Mouse (Mus musculus): Measurements from ENCODE around the gene Cog2.

Cog2 gene

DNA sequence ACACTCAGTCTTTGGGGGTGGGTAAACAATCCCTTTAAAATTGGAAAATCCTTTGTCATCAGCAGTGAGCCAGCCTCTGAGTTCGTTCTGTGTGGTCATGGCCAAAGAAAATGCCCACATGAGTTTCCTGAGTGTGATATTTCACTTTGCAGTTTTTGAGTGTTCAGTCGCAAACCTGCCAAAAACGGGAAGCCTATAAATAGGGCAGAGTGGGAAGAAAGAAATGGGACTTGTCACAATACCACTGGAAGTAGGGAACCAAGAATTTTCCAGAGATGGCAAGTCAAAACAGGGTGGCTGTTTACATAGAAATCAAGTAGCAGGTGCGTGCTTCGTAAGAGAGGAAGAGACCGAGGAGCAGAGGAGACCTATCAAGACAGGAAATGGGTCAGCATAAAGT lies 4.0 kb upstream of the Cog2 start:
- DNase-seq (ENCODE audit: low spot score in 2 of 2), result no peak

DNA sequence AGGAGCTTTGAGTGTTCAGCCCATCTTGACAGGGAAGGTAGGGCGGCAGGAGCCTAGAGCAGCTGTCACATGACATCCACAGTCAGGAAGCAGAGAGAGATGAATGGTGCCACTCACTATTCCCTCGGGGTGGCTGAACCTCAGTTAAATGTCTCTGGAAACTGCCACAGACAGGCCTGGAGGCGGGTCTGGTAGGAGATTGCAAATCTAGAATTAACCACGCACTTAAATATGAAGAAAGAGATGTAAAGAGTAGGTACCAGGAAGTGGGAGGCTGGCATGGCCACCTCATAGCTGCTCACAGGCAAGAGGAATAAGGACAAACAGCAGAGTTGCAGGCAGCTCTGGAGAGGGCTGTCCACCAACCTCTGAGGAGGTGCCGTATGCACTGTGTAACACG lies 3.4 kb upstream of the Cog2 start:
- DNase-seq (ENCODE audit: low spot score in 2 of 2), result no peak

DNA sequence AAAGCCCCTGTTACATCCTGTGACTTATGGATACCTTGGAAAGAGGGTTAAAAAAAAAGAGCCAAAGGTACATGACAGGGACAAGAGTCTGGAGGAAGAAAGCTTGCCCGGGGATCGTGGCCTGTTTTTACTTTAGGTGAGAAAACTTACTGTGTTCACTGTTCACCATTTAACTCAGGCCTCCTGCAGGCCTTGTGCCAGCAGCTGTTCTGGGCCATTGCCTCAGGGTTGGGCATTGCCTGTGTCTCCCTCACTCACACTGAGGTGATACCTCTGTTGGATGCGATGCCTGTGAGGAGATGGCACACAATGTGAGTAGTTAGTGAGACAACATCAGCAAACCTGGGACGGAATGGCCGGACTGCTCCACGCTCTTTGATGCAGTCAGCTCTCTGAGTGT lies 1.4 kb downstream of the Cog2 start:
- DNase-seq (ENCODE audit: low spot score in 2 of 2), result no peak

DNA sequence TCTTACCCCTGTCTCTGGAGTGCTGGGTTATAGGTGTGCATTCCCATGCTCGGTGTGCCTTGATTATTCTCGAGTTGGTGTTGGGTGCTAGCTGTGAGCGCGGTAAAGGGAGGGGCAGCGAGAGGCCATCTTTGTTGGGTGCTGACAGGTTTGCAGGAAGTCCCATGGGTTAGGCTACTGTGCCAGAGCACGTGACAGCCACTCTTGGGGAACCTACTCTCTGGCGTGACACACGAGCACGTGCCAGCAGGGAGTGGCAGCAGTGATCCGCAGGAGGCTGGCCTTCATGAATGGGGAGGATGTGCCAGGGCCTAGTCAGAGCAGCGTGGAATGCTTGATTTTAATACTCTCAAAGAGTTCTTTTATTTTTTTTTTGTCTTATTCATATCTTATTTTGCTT lies 5.7 kb downstream of the Cog2 start:
- DNase-seq (ENCODE audit: low spot score in 2 of 2), result no peak

DNA sequence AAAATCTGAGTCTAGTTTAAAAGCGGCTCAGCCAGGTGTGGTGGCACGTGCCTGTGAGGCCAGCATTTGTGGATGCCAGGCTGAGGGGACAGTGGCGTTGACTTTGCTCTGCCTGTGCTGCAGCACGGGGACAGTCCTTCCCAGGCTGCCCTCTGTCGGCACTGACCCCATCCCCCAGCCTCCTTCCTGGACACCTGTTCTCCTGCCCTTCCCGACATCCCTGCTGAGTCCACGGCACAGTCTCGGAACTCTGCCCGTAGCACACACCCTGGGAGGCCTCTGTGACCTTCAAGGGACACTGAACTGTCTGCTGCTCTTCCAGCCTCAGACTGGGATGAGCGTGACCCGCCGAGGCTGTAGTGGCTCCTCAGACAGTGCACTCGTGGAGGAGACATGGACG lies 9.5 kb downstream of the Cog2 start:
- no peak for DNase-seq (ENCODE audit: low spot score in 2 of 2)

DNA sequence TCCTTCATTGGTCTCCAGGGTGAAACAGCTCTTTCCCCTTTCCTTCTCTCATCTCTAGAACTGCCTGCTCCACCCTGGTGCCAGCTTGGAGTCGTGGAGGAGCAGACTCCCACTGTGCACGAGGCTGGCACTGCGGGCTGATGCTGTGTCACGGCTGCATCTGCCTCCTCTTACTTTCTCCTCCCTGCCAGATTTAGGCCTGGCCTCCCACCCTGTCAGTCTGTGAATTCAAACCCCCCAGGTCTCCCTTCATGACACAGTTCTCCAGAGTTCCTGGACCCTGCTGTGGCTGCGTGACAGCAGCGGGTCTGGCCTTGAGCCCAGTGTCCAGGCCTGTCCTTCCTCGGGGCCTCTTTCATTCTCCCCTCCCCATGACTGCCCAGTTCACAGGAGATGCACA lies 10.0 kb downstream of the Cog2 start:
- no peak for DNase-seq (ENCODE audit: low spot score in 2 of 2)

DNA sequence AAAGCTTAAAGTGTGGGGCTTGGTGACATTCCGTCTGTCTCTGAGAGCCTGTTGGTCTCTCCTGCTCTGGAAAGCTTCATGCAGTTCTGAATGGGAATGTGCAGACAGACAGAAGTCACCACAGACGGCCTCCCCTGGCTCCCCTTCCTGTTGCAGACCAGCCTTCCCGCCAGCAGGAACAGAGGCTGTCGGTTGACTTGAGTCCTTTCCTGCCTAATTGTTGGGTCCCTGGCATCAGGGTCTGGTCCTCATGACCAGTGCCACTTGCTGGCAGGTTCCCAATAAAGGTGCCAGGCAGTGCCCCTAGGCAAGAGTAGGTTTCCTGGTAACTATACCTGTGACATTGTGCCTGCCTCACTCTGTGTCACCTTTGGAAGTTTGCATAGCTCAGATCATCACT lies 10.4 kb downstream of the Cog2 start:
- no peak for DNase-seq (ENCODE audit: low spot score in 2 of 2)

DNA sequence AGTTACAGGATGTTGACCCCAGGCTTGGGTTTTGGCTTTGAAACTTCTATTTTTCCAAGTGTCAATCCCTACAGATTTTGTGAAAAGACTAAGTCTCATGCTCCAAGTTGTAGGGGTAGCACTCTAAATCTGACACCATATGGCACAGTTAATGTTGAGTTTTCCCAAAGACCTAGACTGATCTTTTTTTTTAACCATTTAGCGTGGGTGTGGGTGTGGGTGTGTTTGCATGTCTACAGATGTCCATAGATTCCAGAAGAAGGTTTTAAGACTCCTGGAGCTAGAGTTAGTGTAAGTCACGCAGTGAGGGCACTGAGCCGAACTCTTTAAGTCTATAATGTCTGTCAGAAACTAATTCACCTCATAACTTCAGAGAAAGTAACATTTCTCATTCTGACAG lies 12.1 kb downstream of the Cog2 start:
- DNase-seq (ENCODE audit: low spot score in 2 of 2), result no peak

DNA sequence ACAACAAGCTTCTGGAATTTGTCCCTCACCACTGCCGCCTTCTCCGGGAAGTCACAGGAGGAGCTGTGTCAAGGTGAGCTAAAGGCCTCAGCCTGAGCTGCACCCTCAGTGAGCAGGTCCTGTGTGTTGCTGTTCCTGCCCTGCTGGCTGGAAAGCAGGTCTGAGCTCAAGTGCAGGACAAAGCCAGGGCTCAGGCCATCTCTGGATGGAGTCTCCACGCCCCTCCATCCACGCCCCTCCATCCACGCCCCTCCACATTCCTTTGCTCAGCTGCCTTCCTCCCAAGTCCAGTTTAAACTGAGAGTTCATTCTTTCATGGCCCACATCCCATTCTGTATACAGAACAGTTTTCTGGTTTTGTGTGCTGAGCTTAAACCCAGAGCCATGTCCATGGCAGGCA lies 14.9 kb downstream of the Cog2 start:
- no peak for DNase-seq (ENCODE audit: low spot score in 2 of 2)

DNA sequence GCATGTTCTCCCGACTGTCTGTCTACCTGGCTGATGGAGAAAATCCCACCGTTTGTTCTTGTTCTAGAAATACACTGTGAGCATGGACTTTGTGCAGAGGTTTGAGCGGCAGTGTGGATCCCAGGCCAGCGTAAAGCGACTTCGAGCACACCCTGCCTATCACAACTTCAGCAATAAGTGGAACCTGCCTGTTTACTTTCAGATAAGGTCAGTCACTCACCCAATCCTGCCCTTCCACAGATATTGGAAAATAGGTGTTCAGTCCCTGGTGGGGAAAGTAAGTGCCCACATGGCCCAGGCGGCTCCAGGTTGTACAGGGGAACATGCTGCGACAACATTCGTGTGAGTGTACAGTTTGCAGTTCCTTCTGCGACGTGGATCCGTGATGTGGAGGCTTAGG lies 20.3 kb downstream of the Cog2 start:
- no peak for DNase-seq (ENCODE audit: low spot score in 2 of 2)

DNA sequence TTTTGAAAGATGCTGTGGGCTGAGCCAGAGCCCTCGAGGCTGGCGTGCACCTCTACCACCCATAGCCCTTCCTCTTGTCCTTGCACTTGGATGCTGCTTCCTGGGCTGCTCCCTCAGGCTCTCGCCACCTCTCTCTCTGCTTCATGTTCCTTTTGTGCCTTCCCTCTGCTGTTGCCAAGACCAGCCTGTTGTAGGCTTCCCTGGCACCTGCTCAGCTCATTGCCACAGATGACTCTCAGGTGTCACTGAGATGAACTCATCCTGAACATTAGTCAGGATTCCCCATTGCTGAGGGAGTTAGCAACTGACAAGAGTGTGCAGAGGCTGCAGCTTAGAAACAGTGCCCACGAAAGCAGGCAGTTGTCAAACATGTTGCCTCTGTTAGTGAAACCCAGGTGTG lies 21.4 kb downstream of the Cog2 start:
- no peak for DNase-seq (ENCODE audit: low spot score in 2 of 2)

DNA sequence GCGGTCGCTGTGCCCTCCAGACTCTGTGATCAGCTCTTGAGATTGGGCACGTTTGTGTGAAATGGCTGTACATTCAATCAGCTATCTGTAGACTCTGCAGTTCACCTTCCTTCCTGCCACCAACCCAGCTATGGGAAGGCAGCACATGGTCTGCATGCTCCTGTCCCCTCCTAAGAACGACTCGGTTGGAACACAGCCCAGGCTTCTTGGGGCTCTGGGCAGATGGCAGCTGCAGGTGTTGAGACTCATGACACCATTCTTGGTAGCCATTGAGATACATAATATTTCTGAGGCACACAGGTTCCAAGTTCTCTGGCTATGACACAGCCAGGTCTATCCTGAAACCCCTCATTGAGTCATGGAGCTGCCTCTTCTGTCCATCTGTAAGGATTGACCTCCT lies 22.7 kb downstream of the Cog2 start:
- no peak for DNase-seq (ENCODE audit: low spot score in 2 of 2)

DNA sequence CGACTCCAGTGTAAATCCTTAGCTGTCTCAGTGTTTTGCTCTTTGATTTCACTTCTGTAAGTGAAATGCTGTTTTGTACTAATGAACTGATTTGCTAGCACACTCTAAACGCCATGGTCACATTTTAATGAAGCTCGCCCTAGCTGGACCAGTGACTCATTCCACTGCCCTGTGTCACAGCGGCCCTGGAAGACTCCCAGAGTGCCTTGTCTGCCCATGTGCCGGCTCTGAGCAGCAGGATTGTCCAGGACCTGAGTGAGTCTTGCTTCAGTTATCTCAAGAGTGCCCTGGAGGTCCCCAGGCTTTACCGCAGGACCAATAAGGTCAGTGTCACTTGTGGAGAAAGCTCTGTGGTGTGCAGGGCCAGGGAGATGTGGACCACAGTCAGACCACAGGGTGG lies 25.8 kb downstream of the Cog2 start:
- DNase-seq (ENCODE audit: low spot score in 2 of 2), result no peak

DNA sequence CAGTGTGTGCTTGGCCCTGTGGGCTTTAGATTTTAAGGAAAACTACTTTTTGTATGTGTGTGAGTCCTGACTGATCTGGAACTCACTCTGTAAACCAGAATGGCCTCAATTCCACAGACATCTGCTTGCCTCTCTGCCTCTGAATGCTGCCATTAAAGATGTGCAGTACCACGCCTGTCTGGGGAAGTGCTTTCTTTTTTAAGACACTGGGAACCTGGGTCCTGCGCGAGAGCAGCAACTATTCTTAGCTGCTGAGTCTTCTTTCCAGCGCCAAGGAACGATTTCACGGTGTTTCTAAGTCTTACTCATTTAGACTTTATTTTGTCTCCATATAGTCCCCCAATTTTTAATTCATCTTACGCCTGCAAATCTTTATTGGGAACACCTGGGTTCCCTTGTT lies 26.2 kb downstream of the Cog2 start:
- no peak for DNase-seq (ENCODE audit: low spot score in 2 of 2)

DNA sequence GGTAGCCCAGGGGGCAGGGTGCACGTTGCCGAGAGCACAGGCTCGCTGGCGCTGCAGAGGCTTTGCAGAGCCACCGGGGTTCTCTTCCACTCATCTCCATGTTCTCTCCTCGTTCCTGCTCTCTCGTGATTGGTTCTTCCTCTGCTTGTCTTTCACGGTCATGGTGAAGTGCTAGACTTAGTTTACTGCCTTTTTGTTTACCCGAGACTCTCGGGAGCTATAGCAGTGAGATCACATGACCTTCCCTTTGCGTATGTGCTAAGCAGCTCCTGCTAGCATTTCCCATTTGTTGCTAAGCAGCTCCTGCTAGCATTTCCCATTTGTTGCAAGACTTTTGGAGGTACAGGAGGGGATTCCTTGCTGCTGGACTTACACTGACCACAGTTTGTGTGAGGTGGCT lies 26.7 kb downstream of the Cog2 start:
- DNase-seq (ENCODE audit: low spot score in 2 of 2), result no peak

DNA sequence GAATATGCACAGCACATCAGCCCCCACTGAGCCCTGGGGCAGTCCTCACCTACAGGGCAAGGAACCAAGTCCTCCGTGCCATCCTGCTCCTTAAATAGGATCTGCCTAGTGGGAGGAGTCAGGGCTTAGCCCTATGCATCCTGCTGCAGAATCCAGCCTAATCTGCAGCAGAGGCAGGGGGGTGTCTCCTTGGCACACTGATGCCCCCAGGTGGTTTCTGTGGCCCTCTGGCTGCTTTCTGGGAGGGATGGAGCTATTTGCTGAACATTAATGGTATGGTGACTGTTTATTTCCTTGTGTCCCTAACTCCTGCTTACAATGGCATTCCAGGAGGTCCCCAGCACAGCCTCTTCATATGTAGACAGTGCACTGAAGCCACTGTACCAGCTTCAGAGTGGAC lies 27.6 kb downstream of the Cog2 start:
- no peak for DNase-seq (ENCODE audit: low spot score in 2 of 2)

DNA sequence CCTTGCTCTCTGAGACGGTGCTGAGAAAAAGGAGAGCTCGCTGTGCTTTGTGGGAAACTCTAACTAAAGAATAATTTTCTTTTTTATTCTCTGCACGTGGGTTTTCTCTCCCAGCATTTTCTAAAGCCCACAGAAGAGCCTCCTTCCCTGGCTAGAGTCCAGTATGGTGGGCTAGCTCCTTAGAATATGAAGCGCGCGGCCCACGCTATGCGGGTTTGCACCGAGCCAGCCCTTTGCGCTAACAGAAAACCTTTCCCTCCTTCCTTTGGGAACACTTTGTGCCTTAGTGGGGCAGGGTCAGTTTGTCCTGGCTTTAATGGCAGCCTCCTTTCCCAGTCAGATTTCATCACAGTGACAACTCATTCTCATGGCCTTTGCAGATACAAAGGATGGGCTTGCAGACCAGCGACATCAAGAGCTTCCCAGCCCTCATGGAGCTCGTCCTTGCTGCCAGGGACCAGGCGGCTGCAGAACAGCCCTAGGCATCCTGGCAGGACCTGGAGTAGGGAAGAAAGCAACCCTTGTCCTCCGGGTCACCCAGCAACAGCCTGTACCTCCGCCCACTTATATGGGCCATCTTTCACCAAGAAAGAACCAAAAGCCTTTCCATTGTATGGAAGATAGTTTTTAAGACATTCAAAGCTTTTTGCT lies 30.6 kb downstream of the Cog2 start:
- DNase-seq (ENCODE audit: low spot score in 2 of 2), result no peak

DNA sequence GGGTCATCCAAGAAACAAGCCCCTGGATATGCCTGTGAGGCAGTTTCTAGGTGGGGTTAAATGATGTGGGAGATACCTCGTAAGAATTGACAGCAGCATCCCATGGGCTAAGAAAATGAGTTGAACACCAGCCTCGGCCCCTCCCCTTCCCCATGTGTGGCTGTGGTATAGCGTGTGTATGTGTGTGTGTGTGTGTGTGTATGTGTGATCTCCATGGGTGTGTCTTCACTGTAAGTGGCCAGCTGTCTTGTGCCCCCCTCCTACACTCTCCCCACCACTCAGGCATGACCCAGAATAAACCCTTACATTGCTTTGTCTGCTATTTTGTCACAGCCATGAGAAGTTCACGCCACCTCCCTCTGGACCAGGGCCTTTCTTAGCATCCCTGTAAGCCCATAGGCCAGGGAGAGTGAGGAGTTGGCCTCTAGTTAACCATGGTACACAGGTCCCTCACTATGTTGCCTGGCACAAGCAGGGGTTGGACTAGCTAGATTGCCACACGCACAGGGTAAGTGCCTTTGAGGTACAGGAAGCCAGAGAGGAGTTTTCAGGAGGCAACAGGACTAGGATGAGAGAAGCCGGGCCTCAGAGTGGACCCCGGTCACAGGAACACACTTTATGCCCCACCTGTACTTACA lies 34.7 kb downstream of the Cog2 start:
- DNase-seq (ENCODE audit: low spot score in 2 of 2), result no peak

DNA sequence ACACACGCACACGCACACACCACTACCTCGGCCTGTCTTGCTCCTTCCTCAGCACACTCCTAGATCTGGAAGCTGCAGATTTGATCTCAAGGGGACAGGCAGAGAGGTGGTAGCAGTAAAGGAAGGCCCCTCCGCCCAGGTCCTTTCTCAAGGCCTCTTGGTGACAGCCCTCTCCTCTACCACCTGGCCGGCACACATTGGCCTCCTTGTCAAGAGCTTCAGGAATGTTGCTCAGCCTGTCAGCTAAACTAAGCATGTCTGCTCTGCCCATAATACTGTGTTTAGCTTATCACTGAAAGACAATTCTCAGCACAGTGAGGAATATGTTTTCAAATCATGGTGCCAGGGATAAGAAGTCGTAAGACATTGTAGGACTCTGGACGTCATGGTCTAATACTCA lies 35.6 kb downstream of the Cog2 start:
- no peak for DNase-seq (ENCODE audit: low spot score in 2 of 2)

DNA sequence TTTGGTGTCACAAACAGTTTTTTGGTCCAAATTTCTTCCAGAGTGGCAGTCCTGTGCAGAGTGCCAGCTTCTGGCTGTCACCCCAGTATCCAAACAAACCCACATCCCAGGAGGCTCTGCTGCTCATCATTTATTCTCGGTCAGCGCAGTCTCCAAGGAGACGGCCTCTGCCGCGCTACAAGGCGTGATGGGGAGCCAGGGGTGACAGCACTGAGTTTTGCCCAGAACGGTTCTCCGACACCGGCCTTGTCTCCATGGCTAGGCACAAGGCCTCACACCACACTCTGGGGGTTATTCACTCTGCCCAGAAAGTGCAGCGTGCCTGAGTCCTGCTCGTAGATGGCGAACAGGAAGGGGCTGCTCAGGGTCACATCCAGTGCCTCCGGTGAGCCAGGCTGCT lies 36.1 kb downstream of the Cog2 start:
- DNase-seq (ENCODE audit: low spot score in 2 of 2), result no peak

DNA sequence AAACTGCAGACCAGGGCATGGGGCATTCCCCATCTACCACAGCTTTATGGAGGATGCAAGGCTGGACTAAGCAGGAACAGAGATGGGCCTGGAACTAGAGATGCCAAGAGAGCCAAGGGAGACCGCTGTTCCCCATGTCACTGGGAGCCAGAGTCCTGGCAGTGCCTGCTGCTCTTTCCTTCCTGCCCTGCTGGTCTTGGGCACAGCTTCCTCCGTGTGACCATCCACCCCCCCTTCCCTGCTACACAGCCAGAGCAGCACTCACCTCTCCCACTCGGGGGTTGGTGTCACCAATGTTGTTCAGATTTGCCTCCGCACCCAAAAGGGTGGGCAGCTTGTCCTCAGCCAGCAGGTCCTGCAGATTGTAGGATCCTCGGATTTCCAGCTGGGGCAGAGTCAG lies 36.9 kb downstream of the Cog2 start:
- no peak for DNase-seq (ENCODE audit: low spot score in 2 of 2)

DNA sequence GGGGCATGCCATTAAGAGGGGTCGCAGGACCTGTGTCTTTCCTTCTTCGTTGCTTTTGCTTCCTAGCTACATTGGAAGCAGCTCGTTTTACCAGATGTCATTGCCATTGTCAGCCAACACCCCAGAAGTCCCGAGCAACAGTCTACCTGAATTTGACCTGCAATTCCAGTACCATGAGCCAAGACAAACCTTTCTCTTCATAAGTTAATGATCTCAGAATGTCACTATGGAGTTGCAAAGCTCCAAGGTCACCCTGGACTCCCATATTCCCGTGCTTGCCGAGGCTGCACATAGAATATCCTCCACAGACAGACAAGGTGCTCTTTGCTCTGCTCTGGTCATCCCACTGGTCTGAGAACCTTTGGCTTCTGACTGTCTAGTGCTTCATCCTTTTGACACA lies 46.6 kb downstream of the Cog2 start:
- DNase-seq (ENCODE audit: low spot score in 2 of 2), result no peak

DNA sequence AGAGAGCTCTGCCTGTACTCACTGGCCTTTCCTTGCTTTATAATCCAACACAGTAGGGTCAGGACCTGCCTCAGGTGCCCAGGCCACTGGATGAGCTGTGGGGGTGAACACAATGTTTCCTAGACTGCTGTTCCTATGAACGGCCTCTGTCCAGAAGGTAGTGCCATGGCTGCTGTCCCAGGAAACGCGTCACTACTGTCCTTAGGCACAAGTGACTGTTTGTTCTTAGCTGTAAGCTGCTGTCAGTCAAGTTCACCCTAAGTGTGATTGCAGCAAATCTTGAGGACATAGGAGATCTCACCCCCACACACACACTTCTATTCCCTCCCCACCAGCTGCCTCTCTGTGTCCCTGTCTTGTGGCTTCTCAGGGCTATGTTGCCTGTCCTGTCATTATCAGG lies 47.0 kb downstream of the Cog2 start:
- DNase-seq (ENCODE audit: low spot score in 2 of 2), result no peak

DNA sequence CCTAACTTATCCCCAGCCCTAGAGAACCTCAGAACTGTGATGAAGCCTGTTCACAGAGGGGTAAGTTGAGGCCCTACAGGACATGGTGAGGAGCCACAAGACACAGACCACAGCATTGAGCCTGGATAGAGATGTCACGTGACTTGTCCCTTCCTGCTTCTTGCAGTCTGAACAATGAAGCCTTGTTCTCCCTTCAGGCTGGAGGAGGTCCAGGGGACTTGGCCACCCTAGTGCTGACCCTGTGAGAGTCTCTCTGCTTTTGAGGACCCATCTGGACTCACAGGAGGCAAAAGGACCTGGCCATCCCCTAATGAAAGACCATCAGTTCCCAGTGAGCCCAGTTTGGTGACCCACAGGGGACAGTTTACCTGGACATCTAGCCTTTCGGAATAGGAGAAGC lies 48.5 kb downstream of the Cog2 start:
- no peak for DNase-seq (ENCODE audit: low spot score in 2 of 2)
